Mouse (Mus musculus) embryonic facial prominence, embryonic 11.5 days (tissue): ENCODE results near the gene Nfyc. TPM values are rescaled to one million over a fixed set of nuclear protein-coding genes. Genes with fewer than 3 reads are reported as not detected.

Experiments used
- ATAC-seq: fragments of 200-750 bp; cut with Nextera tagmentation; replicated peaks from 2 replicates; pipeline ENCODE4 v1.8.0; 2017; ENCODE audit warnings: low read depth; ENCODE audit not compliant: insufficient number of reproducible peaks, low FRiP score, low TSS enrichment
- DNase-seq: peaks from one replicate; pipeline ENCODE4 v3.0.0-alpha.2; 2015; ENCODE audit warnings: low spot score
- H3K27ac ChIP-seq: fragments of 300-500 bp; sonication (generic); replicated peaks from 2 replicates; pipeline ENCODE4 v1.5.1; 2014; ENCODE audit warnings: mild to moderate bottlenecking, low read depth, low read length, control low read depth
- H3K27me3 ChIP-seq: fragments of 300-500 bp; sonication (generic); 2 replicates; pipeline ENCODE4 v1.6.1; 2014; ENCODE audit warnings: mild to moderate bottlenecking, low read length, moderate library complexity, mixed read lengths; ENCODE audit not compliant: control insufficient read depth, insufficient read depth
- H3K36me3 ChIP-seq: fragments of 300-500 bp; sonication (generic); replicated peaks from 2 replicates; pipeline ENCODE4 v1.6.1; 2014; ENCODE audit warnings: low read depth, mild to moderate bottlenecking, low read length, moderate library complexity, mixed read lengths; ENCODE audit not compliant: control insufficient read depth, insufficient read depth
- H3K4me1 ChIP-seq: fragments of 300-500 bp; sonication (generic); 2 replicates; pipeline ENCODE4 v1.6.1; 2014; ENCODE audit warnings: low read length, mixed read lengths; ENCODE audit not compliant: control insufficient read depth, insufficient read depth
- H3K4me2 ChIP-seq: fragments of 300-500 bp; sonication (generic); 2 replicates; pipeline ENCODE4 v1.6.1; 2014; ENCODE audit warnings: low read depth, mild to moderate bottlenecking, control low read depth, low read length, moderate library complexity
- H3K4me3 ChIP-seq: fragments of 300-500 bp; sonication (generic); 2 replicates; pipeline ENCODE4 v1.5.1; 2014; ENCODE audit warnings: low read depth, low read length, control low read depth
- H3K9ac ChIP-seq: fragments of 300-500 bp; sonication (generic); replicated peaks from 2 replicates; pipeline ENCODE4 v1.6.1; 2014; ENCODE audit warnings: mild to moderate bottlenecking, control low read depth, low read length
- H3K9me3 ChIP-seq: fragments of 300-500 bp; sonication (generic); replicated peaks from 2 replicates; pipeline ENCODE4 v1.6.1; 2016; ENCODE audit warnings: mild to moderate bottlenecking, low read length, inconsistent platforms, mixed read lengths; ENCODE audit not compliant: control insufficient read depth
- WGBS: fragments of 180-500 bp; shearing (Covaris S2); extraction: QIAGEN DNeasy Blood & Tissue Kit; methylation state at CpG from one replicate; pipeline ENCODE4 v1.1.7; 2014; 5-methylcytosine and 5-hydroxymethylcytosine counted together
- microRNA counts: library from miRNA; unstranded; fragments of <30 nt; microRNA quantifications from one replicate; lab custom pipeline; 2016
- microRNA-seq: library from miRNA; unstranded; fragments of <30 nt; microRNA quantifications from one replicate; pipeline ENCODE4, GENCODE M21; 2016; ENCODE audit warnings: borderline number of aligned reads
- polyA plus RNA-seq: library from polyadenylated mRNA; unstranded; fragments of >200 nt; fragmentation: Nextera tagmentation; extraction: Ambion mirVana; gene quantifications from 2 replicates; pipeline ENCODE4 v1.2.1, GENCODE M21; 2014

Nfyc gene
- polyA plus RNA-seq, 1 experiment from 2014 or later: 137 TPM

DNA sequence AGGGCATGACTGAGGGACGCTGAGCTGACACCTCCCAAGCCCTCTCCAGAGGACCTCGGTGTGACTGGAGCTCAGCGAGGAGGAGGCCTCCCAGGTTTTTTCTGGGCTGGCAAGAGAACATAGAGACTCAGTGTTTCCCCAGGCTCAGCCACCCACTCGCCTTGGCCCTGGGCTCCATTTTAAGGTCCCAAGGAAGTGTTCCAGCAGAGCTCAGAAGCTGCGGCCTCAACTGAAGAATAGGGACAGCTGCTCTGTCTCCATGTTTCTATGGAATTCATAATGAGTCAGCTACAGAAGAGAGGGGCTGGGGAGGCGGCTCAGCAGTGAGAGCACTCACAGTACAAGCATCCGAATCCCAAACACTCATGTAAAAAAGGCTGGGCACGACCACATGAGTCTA, 113.8 kb downstream of the Nfyc start:
- Histone ChIP-seq H3K9me3 (no peaks in the 10 kb centered on the region), H3K4me1 (peaks cover 3% of the 10 kb centered on the region; the same call in 1 of the 2 replicates), H3K27me3 (no peaks in the 10 kb centered on the region), H3K36me3 (no peaks in the 10 kb centered on the region), H3K4me3 (no peak overlapping the region), H3K4me2 (no peak overlapping the region), H3K27ac (no peak overlapping the region), H3K9ac (no peak overlapping the region)
- ATAC-seq (no peak), DNase-seq (no peak)
- 68% methylated on average over 8 of the region's 8 CpGs for WGBS

DNA sequence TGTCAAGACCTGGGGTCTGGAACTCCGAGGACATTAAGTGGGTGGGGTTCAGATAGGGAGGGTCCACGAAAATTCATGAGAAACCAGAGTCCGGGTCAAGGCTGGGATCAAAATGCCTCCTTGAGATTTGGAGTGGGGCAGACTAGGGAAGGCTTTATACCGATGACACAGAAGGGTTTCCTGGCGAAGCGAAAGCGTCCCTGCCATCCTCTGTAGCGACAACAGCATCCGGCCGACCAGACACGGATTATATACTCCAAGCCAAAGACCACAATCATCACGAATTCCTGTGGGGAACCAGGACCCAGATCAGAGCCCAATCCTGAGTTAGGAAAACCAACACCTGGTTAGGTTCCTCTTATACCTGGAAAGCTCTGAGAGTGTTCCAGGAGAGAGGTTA, 114.6 kb downstream of the Nfyc start:
- no peaks in the 10 kb centered on the region for H3K27me3 ChIP-seq
- H3K4me1 ChIP-seq: peaks cover 3% of the 10 kb centered on the region; the same call in 1 of the 2 replicates
- H3K9me3 ChIP-seq: no peaks in the 10 kb centered on the region
- ATAC-seq (no peak), DNase-seq (no peak)
- H3K4me2 ChIP-seq: peak overlapping the region; percentile 69
- no peak overlapping the region for H3K27ac ChIP-seq
- 15% methylated on average over 12 of the region's 12 CpGs for WGBS
- H3K9ac ChIP-seq: peak overlapping the region; percentile 37; the same call in 1 of the 2 replicates
- no peaks in the 10 kb centered on the region for H3K36me3 ChIP-seq
- peak overlapping the region; percentile 27 for H3K4me3 ChIP-seq

DNA sequence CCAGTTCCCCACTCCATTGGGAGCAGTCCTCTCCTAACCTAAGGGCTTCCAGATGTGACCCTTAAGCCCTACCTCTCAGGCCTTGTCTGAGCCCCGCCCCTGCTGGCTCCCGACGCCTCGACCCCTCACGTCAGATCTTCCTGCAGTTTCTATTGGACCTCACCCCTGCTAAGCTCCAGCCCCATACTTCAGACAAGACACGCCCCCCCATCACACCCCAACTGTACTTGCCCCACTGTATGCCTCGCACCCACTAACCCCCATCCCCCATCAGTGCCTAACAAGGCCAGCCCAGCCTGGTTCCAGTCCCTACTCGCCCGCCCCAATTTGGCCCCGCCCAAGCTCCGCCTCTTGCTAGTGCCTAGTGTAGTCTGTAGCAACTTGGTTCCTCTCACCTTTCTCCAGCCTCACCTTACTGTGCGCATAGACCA, 115.2 kb downstream of the Nfyc start:
- Histone ChIP-seq H3K27me3 (no peaks in the 10 kb centered on the region), H3K4me3 (peak overlapping the region; percentile 27), H3K9me3 (no peaks in the 10 kb centered on the region), H3K4me1 (peaks cover 3% of the 10 kb centered on the region; the same call in 1 of the 2 replicates), H3K9ac (peak overlapping the region; percentile 47), H3K36me3 (no peaks in the 10 kb centered on the region), H3K4me2 (peak overlapping the region; percentile 69), H3K27ac (no peak overlapping the region)
- DNase-seq (peak; percentile 84), ATAC-seq (peak; percentile 85)
- 0% methylated on average over 12 of the region's 12 CpGs for WGBS

DNA sequence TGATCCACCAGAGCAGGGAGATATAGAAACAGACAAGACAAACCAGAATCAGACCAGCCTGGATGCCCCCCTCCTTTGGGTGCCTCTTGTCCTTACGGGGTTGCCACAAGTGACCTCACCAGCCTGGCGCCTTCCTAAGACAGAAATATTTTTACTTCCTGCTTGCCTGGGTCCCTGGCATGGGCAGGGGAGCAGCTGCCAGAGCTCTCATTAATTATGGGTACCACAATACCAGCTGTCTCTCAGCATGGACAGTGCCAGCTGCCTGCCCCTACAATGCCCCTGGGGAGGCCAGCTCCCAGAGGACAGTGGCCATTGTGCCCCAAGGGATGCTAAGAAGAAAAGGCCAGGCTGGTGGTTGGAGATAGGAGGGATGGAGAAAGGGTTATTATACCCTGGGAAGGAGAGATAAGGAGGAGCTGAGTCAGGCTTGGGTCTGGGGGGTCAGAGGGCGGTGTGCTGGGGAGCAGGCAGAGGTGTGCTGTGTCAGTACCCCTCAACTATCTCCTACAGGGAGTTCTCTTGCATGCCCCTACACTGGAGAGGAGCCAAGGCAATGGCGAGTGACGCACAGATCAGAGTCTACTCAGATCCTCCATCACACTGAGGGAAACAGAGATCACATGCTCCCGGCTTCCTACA, 117.4 kb downstream of the Nfyc start:
- Histone ChIP-seq H3K9ac (no peak overlapping the region), H3K36me3 (no peaks in the 10 kb centered on the region), H3K4me2 (no peak overlapping the region), H3K4me1 (peaks cover 3% of the 10 kb centered on the region; the same call in 1 of the 2 replicates), H3K27me3 (no peaks in the 10 kb centered on the region), H3K27ac (no peak overlapping the region), H3K4me3 (no peak overlapping the region), H3K9me3 (no peaks in the 10 kb centered on the region)
- no peak for DNase-seq
- no peak for ATAC-seq
- WGBS: 82% methylated on average over 6 of the region's 6 CpGs

GRCm38 (mm10) chr4:120713021-120713420, 118.4 kb downstream of the Nfyc start:
- Histone ChIP-seq H3K36me3 (no peaks in the 10 kb centered on the region), H3K9me3 (no peaks in the 10 kb centered on the region), H3K27me3 (no peaks in the 10 kb centered on the region), H3K9ac (no peak overlapping the region), H3K4me3 (no peak overlapping the region), H3K27ac (no peak overlapping the region), H3K4me2 (no peak overlapping the region), H3K4me1 (peaks cover 3% of the 10 kb centered on the region; the same call in 1 of the 2 replicates)
- no peak for ATAC-seq
- WGBS: 93% methylated on average over 6 of the region's 6 CpGs
- DNase-seq: no peak

GRCm38 (mm10) chr4:120712236-120712635, 119.1 kb downstream of the Nfyc start:
- Histone ChIP-seq H3K36me3 (no peaks in the 10 kb centered on the region), H3K9me3 (no peaks in the 10 kb centered on the region), H3K27ac (no peak overlapping the region), H3K27me3 (no peaks in the 10 kb centered on the region), H3K4me2 (no peak overlapping the region), H3K9ac (no peak overlapping the region), H3K4me1 (peaks cover 3% of the 10 kb centered on the region; the same call in 1 of the 2 replicates), H3K4me3 (no peak overlapping the region)
- no peak for ATAC-seq
- DNase-seq: no peak
- 80% methylated on average over 12 of the region's 12 CpGs for WGBS

MicroRNA genes within 50 kb of the gene (microRNA counts, 519-probe panel; counts per million panel counts)
- microRNA mmu-miR-30e (lab: Ali Mortazavi, UCI): 2,801 counts per million, percentile 34 among the panel's probes with 10 or more counts

Small RNAs within 50 kb of the gene (microRNA-seq; reads per million reads assigned to microRNA genes)
- not detected for gene Gm23936
- 126 reads per million, percentile 45 among the genes with 10 or more reads in this experiment for gene Mir30c-1
- not detected for gene Mir30e
- not detected for gene Mir30f

Other genes starting within 250 kb of the Nfyc start
- not detected in 2 replicates for gene Gm8439, start 242.8 kb downstream of the Nfyc start, polyA plus RNA-seq
- gene Cited4, start 165.0 kb downstream of the Nfyc start, polyA plus RNA-seq: 7.1 and 7.6 TPM in 2 replicates
- gene Kcnq4, start 83.0 kb downstream of the Nfyc start, polyA plus RNA-seq: 4.3 and 4.6 TPM in 2 replicates
- gene Rims3, start 23.2 kb upstream of the Nfyc start, polyA plus RNA-seq: 1.8 and 2.4 TPM in 2 replicates
- 34.6 and 37.4 TPM in 2 replicates for gene Exo5, start 93.4 kb upstream of the Nfyc start, polyA plus RNA-seq
- gene Zfp69, start 120.1 kb upstream of the Nfyc start, polyA plus RNA-seq: 9.9 TPM in 2 replicates
- 15.5 and 17.2 TPM in 2 replicates for gene Smap2, start 185.7 kb upstream of the Nfyc start, polyA plus RNA-seq
- 6.0 and 10.1 TPM in 2 replicates for gene Col9a2, start 207.8 kb upstream of the Nfyc start, polyA plus RNA-seq